Mouse (Mus musculus): ENCODE results near the gene Rab5c. TPM values are rescaled to one million over a fixed set of nuclear protein-coding genes. Genes with fewer than 3 reads are reported as not detected.

Rab5c gene
- polyA plus RNA-seq, 1 experiment from 2014 or later, result 31.6 TPM

- H3K27me3 ChIP-seq, result no peaks in the 10 kb centered on the region
- H3K4me3 ChIP-seq, result no peak overlapping the region
- 90% methylated on average over 7 of the region's 7 CpGs for WGBS
- H3K4me1 ChIP-seq, result peaks cover 10% of the 10 kb centered on the region
- H3K27ac ChIP-seq (replicated peaks), result no peak overlapping the region
- H3K9ac ChIP-seq (replicated peaks), result no peak overlapping the region
- H3K36me3 ChIP-seq, result peaks cover 39% of the 10 kb centered on the region
- no peaks in the 10 kb centered on the region for H3K9me3 ChIP-seq
- no peak for ATAC-seq (replicated peaks)
- H3K4me2 ChIP-seq (replicated peaks), result no peak overlapping the region
These were observed 19.6 kb downstream of the Rab5c start for GRCm38 (mm10) chr11:100718462-100718861.

GRCm38 (mm10) chr11:100716649-100717048, 21.4 kb downstream of the Rab5c start:
- H3K27me3 ChIP-seq, result no peaks in the 10 kb centered on the region
- no peak for ATAC-seq (replicated peaks)
- H3K4me3 ChIP-seq, result no peak overlapping the region
- no peaks in the 10 kb centered on the region for H3K9me3 ChIP-seq
- peaks cover 16% of the 10 kb centered on the region for H3K4me1 ChIP-seq
- H3K9ac ChIP-seq (replicated peaks), result no peak overlapping the region
- 85% methylated on average over 3 of the region's 3 CpGs for WGBS
- H3K27ac ChIP-seq (replicated peaks), result no peak overlapping the region
- no peak overlapping the region for H3K4me2 ChIP-seq (replicated peaks)
- H3K36me3 ChIP-seq, result peaks cover 39% of the 10 kb centered on the region

GRCm38 (mm10) chr11:100714948-100715347, 23.1 kb downstream of the Rab5c start:
- Histone ChIP-seq H3K4me1 (peaks cover 25% of the 10 kb centered on the region), H3K9me3 (no peaks in the 10 kb centered on the region), H3K27me3 (no peaks in the 10 kb centered on the region), H3K4me2 (replicated peaks) (no peak overlapping the region), H3K36me3 (peaks cover 39% of the 10 kb centered on the region), H3K4me3 (no peak overlapping the region), H3K27ac (replicated peaks) (no peak overlapping the region), H3K9ac (replicated peaks) (no peak overlapping the region)
- ATAC-seq (replicated peaks), result no peak
- WGBS, result 75% methylated on average over 6 of the region's 6 CpGs

- Histone ChIP-seq H3K9me3 (no peaks in the 10 kb centered on the region), H3K27ac (replicated peaks) (no peak overlapping the region), H3K27me3 (no peaks in the 10 kb centered on the region), H3K4me1 (peaks cover 25% of the 10 kb centered on the region), H3K4me2 (replicated peaks) (no peak overlapping the region), H3K36me3 (peaks cover 41% of the 10 kb centered on the region), H3K9ac (replicated peaks) (peak overlapping the region; percentile 10; the same call in 1 of the 2 replicates), H3K4me3 (no peak overlapping the region)
- WGBS, result 42% methylated on average over 6 of the region's 6 CpGs
- no peak for ATAC-seq (replicated peaks)
These were observed 23.5 kb downstream of the Rab5c start for GRCm38 (mm10) chr11:100714534-100714915.

GRCm38 (mm10) chr11:100713735-100714533, 24.1 kb downstream of the Rab5c start, which contains the start of gene Hspb9:
TSS of gene Hspb9 (plus strand) at chr11:100713850.
- Histone ChIP-seq H3K9me3 (no peaks in the 10 kb centered on the region), H3K4me3 (no peak within 1 kb of the TSS), H3K4me2 (replicated peaks) (0 out of 2 replicates have a peak within 1 kb of the TSS, but pooled peaks have one; percentile 12), H3K27me3 (no peaks in the 10 kb centered on the region), H3K36me3 (peaks cover 43% of the 10 kb centered on the region), H3K27ac (replicated peaks) (no peak within 1 kb of the TSS), H3K4me1 (peaks cover 25% of the 10 kb centered on the region), H3K9ac (replicated peaks) (peak within 1 kb of the TSS; percentile 10; the same call in 1 of the 2 replicates)
- WGBS, result 7% methylated on average over 38 of the region's 38 CpGs
- ATAC-seq (replicated peaks), result no peak

- no peak for ATAC-seq (replicated peaks)
- 56% methylated on average over 4 of the region's 4 CpGs for WGBS
- no peak overlapping the region for H3K4me2 ChIP-seq (replicated peaks)
- no peaks in the 10 kb centered on the region for H3K9me3 ChIP-seq
- no peak overlapping the region for H3K4me3 ChIP-seq
- H3K36me3 ChIP-seq, result peaks cover 45% of the 10 kb centered on the region
- H3K4me1 ChIP-seq, result peaks cover 25% of the 10 kb centered on the region
- H3K27ac ChIP-seq (replicated peaks), result no peak overlapping the region
- H3K27me3 ChIP-seq, result no peaks in the 10 kb centered on the region
- no peak overlapping the region for H3K9ac ChIP-seq (replicated peaks)
These were observed 24.8 kb downstream of the Rab5c start for GRCm38 (mm10) chr11:100713174-100713573.

- 2% methylated on average over 48 of the region's 48 CpGs for WGBS
- H3K36me3 ChIP-seq, result peaks cover 42% of the 10 kb centered on the region
- no peaks in the 10 kb centered on the region for H3K9me3 ChIP-seq
- peak within 1 kb of the TSS; percentile 72 for H3K27ac ChIP-seq (replicated peaks)
- peaks cover 25% of the 10 kb centered on the region for H3K4me1 ChIP-seq
- H3K4me2 ChIP-seq (replicated peaks), result peak within 1 kb of the TSS; percentile 72
- ATAC-seq (replicated peaks), result peak; percentile 93
- H3K4me3 ChIP-seq, result peak within 1 kb of the TSS; percentile 98
- H3K27me3 ChIP-seq, result no peaks in the 10 kb centered on the region
- H3K9ac ChIP-seq (replicated peaks), result peak within 1 kb of the TSS; percentile 95
These were observed 26.0 kb downstream of the Rab5c start, which contains the start of gene Kat2a for GRCm38 (mm10) chr11:100711783-100712615. TSS of gene Kat2a (minus strand) at chr11:100712465.

- H3K36me3 ChIP-seq, result peaks cover 42% of the 10 kb centered on the region
- peaks cover 25% of the 10 kb centered on the region for H3K4me1 ChIP-seq
- no peaks in the 10 kb centered on the region for H3K27me3 ChIP-seq
- ATAC-seq (replicated peaks), result no peak
- no peak overlapping the region for H3K27ac ChIP-seq (replicated peaks)
- H3K4me2 ChIP-seq (replicated peaks), result no peak overlapping the region
- H3K9me3 ChIP-seq, result no peaks in the 10 kb centered on the region
- no peak overlapping the region for H3K9ac ChIP-seq (replicated peaks)
- WGBS, result 92% methylated on average over 4 of the region's 4 CpGs
- no peak overlapping the region for H3K4me3 ChIP-seq
These were observed 27.0 kb downstream of the Rab5c start for GRCm38 (mm10) chr11:100710977-100711376.

GRCm38 (mm10) chr11:100710528-100710927, 27.5 kb downstream of the Rab5c start:
- no peak overlapping the region for H3K4me3 ChIP-seq
- no peak overlapping the region for H3K9ac ChIP-seq (replicated peaks)
- H3K4me1 ChIP-seq, result peaks cover 25% of the 10 kb centered on the region
- peaks cover 42% of the 10 kb centered on the region for H3K36me3 ChIP-seq
- no peaks in the 10 kb centered on the region for H3K27me3 ChIP-seq
- H3K27ac ChIP-seq (replicated peaks), result no peak overlapping the region
- H3K9me3 ChIP-seq, result no peaks in the 10 kb centered on the region
- ATAC-seq (replicated peaks), result no peak
- no peak overlapping the region for H3K4me2 ChIP-seq (replicated peaks)
- 93% methylated on average over 15 of the region's 15 CpGs for WGBS

GRCm38 (mm10) chr11:100709201-100709810, 28.7 kb downstream of the Rab5c start:
- H3K36me3 ChIP-seq, result peaks cover 44% of the 10 kb centered on the region
- H3K9ac ChIP-seq (replicated peaks), result no peak overlapping the region

GRCm38 (mm10) chr11:100705095-100705747, 32.8 kb downstream of the Rab5c start:
- ATAC-seq (replicated peaks), result no peak
- Histone ChIP-seq H3K4me2 (replicated peaks) (no peak overlapping the region), H3K4me1 (peaks cover 9% of the 10 kb centered on the region; the same call in 1 of the 2 replicates), H3K27me3 (no peaks in the 10 kb centered on the region), H3K4me3 (no peak overlapping the region), H3K27ac (replicated peaks) (no peak overlapping the region), H3K36me3 (peaks cover 44% of the 10 kb centered on the region), H3K9me3 (no peaks in the 10 kb centered on the region), H3K9ac (replicated peaks) (no peak overlapping the region)
- 93% methylated on average over 23 of the region's 23 CpGs for WGBS

More at GRCm38 (mm10) chr11:100709201-100709810, 28.7 kb downstream of the Rab5c start:
- H3K27ac ChIP-seq (replicated peaks), result no peak overlapping the region
- WGBS, result 91% methylated on average over 9 of the region's 9 CpGs
- H3K27me3 ChIP-seq, result no peaks in the 10 kb centered on the region
- no peak for ATAC-seq (replicated peaks)
- H3K9me3 ChIP-seq, result no peaks in the 10 kb centered on the region
- no peak overlapping the region for H3K4me3 ChIP-seq
- peaks cover 23% of the 10 kb centered on the region for H3K4me1 ChIP-seq
- no peak overlapping the region for H3K4me2 ChIP-seq (replicated peaks)

Data from forebrain, embryonic 15.5 days (tissue).